Mouse (Mus musculus) ES-E14 (cell line): Measurements from ENCODE around the gene Baiap2.

ENCODE experiments used
- CHD2 ChIP-seq: IDR thresholded peaks from 2 replicates; pipeline ENCODE4 v1.6.1; 2014; ENCODE audit warnings: mild to moderate bottlenecking, low read depth, low read length, inconsistent platforms
- HCFC1 ChIP-seq: IDR thresholded peaks from 2 replicates; pipeline ENCODE4 v1.6.1; 2012; ENCODE audit warnings: low read length, inconsistent platforms, borderline replicate concordance; ENCODE audit not compliant: insufficient read depth
- ZC3H11A ChIP-seq: IDR thresholded peaks from 2 replicates; pipeline ENCODE4 v1.6.1; 2012; ENCODE audit warnings: low read depth, mild to moderate bottlenecking, inconsistent platforms, low read length, borderline replicate concordance

- TF ChIP-seq ZC3H11A (no peak), HCFC1 (no peak), CHD2 (no peak)
Measured at GRCm38 (mm10) chr11:119983151-119983550, 40.6 kb downstream of the Baiap2 start.
